ENCODE assay signal across 24 mouse cellular contexts in genomic region chr7:73325503-73325902, GRCm38 (mm10). TPM values are rescaled to one million over a fixed set of nuclear protein-coding genes. Genes with fewer than 3 reads are reported as not detected.
DNase-seq lines count a peak whose midpoint lies in the region; ATAC-seq and TF ChIP-seq lines count a peak whose summit lies in the region.
"Had no signal": no experiment of that assay in that cellular context is flagged by ENCODE, and none has a peak within 500 bp of the region (broad histone marks: within the 10 kb centered on the region; RNA-seq: fewer than 3 reads in every experiment).

No protein-coding gene starts in this region.

- peak; percentile 94 for DNase-seq in heart, adult 11 months
- DNase-seq in heart, postnatal 36 days: no peak
- no peak for DNase-seq in heart, postnatal 0 days (ENCODE audit: low spot score)
- DNase-seq in heart, postnatal 14 days: no peak
- peak; percentile 32 for DNase-seq in heart, postnatal 4 days
- no peak for DNase-seq in heart, embryonic 10.5 days (ENCODE audit: low spot score)
- DNase-seq: adrenal gland, adult 2 months; adrenal gland, postnatal 10 days; adrenal gland, postnatal 25 days; cerebellum, adult 11 months; cerebellum, adult 18-20 months; cerebellum, adult 8-10 months; cerebellum, adult 9-11 months; cerebellum, postnatal 14 days; cerebellum, postnatal 36 days; embryo, embryonic 11 days had no signal

- H3K4me2 ChIP-seq in heart, postnatal 0 days (ENCODE audit: low read depth, low read length): no peak overlapping the region
- H3K4me2 ChIP-seq: forebrain, embryonic 12.5 days had no signal

- 0 out of 2 replicates have a peak, but pooled peaks cover 3% of the 10 kb centered on the region for H3K27me3 ChIP-seq in heart, postnatal 0 days (ENCODE audit: control insufficient read depth, insufficient read depth, low read length)
- H3K27me3 ChIP-seq in heart, embryonic 10.5 days (ENCODE audit: insufficient read depth, poor library complexity, severe bottlenecking): peaks cover 10% of the 10 kb centered on the region; the same call in 1 of the 2 replicates
- H3K27me3 ChIP-seq: embryonic facial prominence, embryonic 15.5 days; forebrain, embryonic 12.5 days had no signal

- no peaks in the 10 kb centered on the region for H3K36me3 ChIP-seq in heart, postnatal 0 days (replicated peaks; ENCODE audit: control insufficient read depth, insufficient read depth, low read length)
- H3K36me3 ChIP-seq in heart, embryonic 10.5 days: no peaks in the 10 kb centered on the region
- H3K36me3 ChIP-seq: embryonic facial prominence, embryonic 13.5 days; embryonic facial prominence, embryonic 15.5 days; forebrain, embryonic 10.5 days; forebrain, embryonic 12.5 days had no signal

- H3K9ac ChIP-seq in heart, postnatal 0 days (replicated peaks; ENCODE audit: low read depth, low read length): no peak overlapping the region
- H3K9ac ChIP-seq: embryonic facial prominence, embryonic 13.5 days; embryonic facial prominence, embryonic 15.5 days; forebrain, embryonic 12.5 days had no signal

- no peak overlapping the region for H3K27ac ChIP-seq in heart, postnatal 0 days (ENCODE audit: low read depth)
- no peak overlapping the region for H3K27ac ChIP-seq in heart, embryonic 10.5 days
- H3K27ac ChIP-seq: embryonic facial prominence, embryonic 13.5 days; forebrain, embryonic 10.5 days; forebrain, embryonic 12.5 days had no signal

- H3K9me3 ChIP-seq in heart, postnatal 0 days (replicated peaks; ENCODE audit: control insufficient read depth, low read length): no peaks in the 10 kb centered on the region
- 0 out of 2 replicates have a peak, but pooled peaks cover 2% of the 10 kb centered on the region for H3K9me3 ChIP-seq in heart, embryonic 10.5 days
- H3K9me3 ChIP-seq: embryonic facial prominence, embryonic 13.5 days; embryonic facial prominence, embryonic 15.5 days; forebrain, embryonic 12.5 days had no signal

- peaks cover 34% of the 10 kb centered on the region for H3K4me1 ChIP-seq in heart, postnatal 0 days (ENCODE audit: control insufficient read depth, insufficient read depth)
- H3K4me1 ChIP-seq in heart, embryonic 10.5 days: peaks cover 8% of the 10 kb centered on the region

- WGBS in heart, postnatal 0 days: 43% methylated on average over 5 of the region's 5 CpGs
- 78% methylated on average over 5 of the region's 5 CpGs for WGBS in heart, embryonic 10.5 days

- intact Hi-C loops in heart, postnatal 36 days (cut with DNase I): no loop called here
- intact Hi-C loops in heart, postnatal 14 days (cut with DNase I): loop anchor here (5.0 kb wide), 1 partner anchor 48 kb away; no protein-coding TSS in a partner anchor

- TF ChIP-seq EP300 in heart, postnatal 0 days (IDR thresholded peaks at IDR 0.05; ENCODE audit: low read depth): no peak

- ATAC-seq in heart, postnatal 0 days (ENCODE audit: insufficient read depth, low read depth): peak; percentile 62
- ATAC-seq: forebrain, embryonic 14.5 days had no signal

- no peak for TF ChIP-seq CTCF in heart, postnatal 0 days (IDR thresholded peaks at IDR 0.05; ENCODE audit: low read depth)

- no peak overlapping the region for H3K4me3 ChIP-seq in heart, postnatal 0 days (ENCODE audit: low read depth, low read length)
- H3K4me3 ChIP-seq in heart, embryonic 10.5 days: no peak overlapping the region
- H3K4me3 ChIP-seq: embryonic facial prominence, embryonic 13.5 days; embryonic facial prominence, embryonic 15.5 days; erythroblast, embryonic 14.5 days; forebrain, embryonic 10.5 days; forebrain, embryonic 12.5 days had no signal

RNA-seq across cellular contexts. Expression of gene Rgma, which starts 49.8 kb away (rescaled TPM):
- 10 to 100 TPM; 52.1 to 87.0 TPM for total RNA-seq in heart, postnatal 36 days (2021)
- total RNA-seq in heart, postnatal 0 days (2014; rRNA removed; ENCODE audit: low replicate concordance): 9.2 and 10.2 TPM in 2 replicates
- polyA plus RNA-seq in heart, postnatal 0 days (2015; fragmentation: Nextera tagmentation; extraction: Ambion mirVana): 2.7 TPM in 2 replicates
- 10 to 100 TPM; 63.3 to 76.9 TPM for total RNA-seq in heart, postnatal 14 days (2021)
- 10 to 100 TPM; 36.1 to 38.8 TPM for total RNA-seq in heart, postnatal 4 days (2021)
- polyA plus RNA-seq in heart, embryonic 10.5 days (2016; fragmentation: Nextera tagmentation; extraction: Ambion mirVana): 3.4 and 6.9 TPM in 2 replicates
- total RNA-seq: common myeloid progenitor, adult 5-6 weeks; MEL had no signal
- polyA plus RNA-seq: erythroblast, embryonic 14.5 days had no signal

Comparison
In these comparisons a context has a peak if more than half of its experiments do, and no peak if none do; other contexts are left out.
1. DNase-seq: peak in heart, adult 11 months (single experiment) and heart, postnatal 4 days (single experiment); none in heart, postnatal 36 days (0 of 2), heart, postnatal 0 days (single experiment), heart, postnatal 14 days (0 of 2) and heart, embryonic 10.5 days (single experiment).